ENCODE assay signal across 18 mouse cellular contexts in genomic region chr3:30139678-30140077, GRCm38 (mm10).
A peak's percentile ranks its signal among the peaks of the same experiment; 100 is the strongest.
DNase-seq lines count a peak whose midpoint lies in the region; ATAC-seq lines count a peak whose summit lies in the region.
"Had no signal": no experiment of that assay in that cellular context is flagged by ENCODE, and none has a peak within 500 bp of the region (broad histone marks: within the 10 kb centered on the region; RNA-seq: fewer than 3 reads in every experiment).

No protein-coding gene starts in this region.

- no peaks in the 10 kb centered on the region for H3K36me3 ChIP-seq in kidney, embryonic 15.5 days
- no peaks in the 10 kb centered on the region for H3K36me3 ChIP-seq in embryonic facial prominence, embryonic 10.5 days (replicated peaks)
- no peaks in the 10 kb centered on the region for H3K36me3 ChIP-seq in limb, embryonic 12.5 days
- H3K36me3 ChIP-seq in forebrain, embryonic 11.5 days (ENCODE audit: control insufficient read depth, insufficient read depth, low read length): no peaks in the 10 kb centered on the region
- H3K36me3 ChIP-seq in midbrain, embryonic 10.5 days: no peaks in the 10 kb centered on the region
- H3K36me3 ChIP-seq: forebrain, embryonic 12.5 days; limb, embryonic 15.5 days; midbrain, embryonic 13.5 days had no signal

- no peak for DNase-seq in kidney, postnatal 4 days
- peak; percentile 52 for DNase-seq in embryo, embryonic 10 days (ENCODE audit: low spot score)
- DNase-seq in embryonic facial prominence, embryonic 10.5 days (ENCODE audit: low spot score): peak; percentile 46
- DNase-seq in forebrain, embryonic 11.5 days (ENCODE audit: low spot score): no peak
- no peak for DNase-seq in midbrain, embryonic 10.5 days (ENCODE audit: low spot score)
- DNase-seq in adrenal gland, postnatal 25 days: no peak
- DNase-seq: adrenal gland, adult 8-10 months; cerebellum, adult 9-11 months; gastrocnemius, postnatal 25 days; kidney, postnatal 10 days; thymus, postnatal 36 days had no signal

- no peak overlapping the region for H3K4me3 ChIP-seq in kidney, embryonic 15.5 days (replicated peaks)
- H3K4me3 ChIP-seq in embryonic facial prominence, embryonic 10.5 days: no peak overlapping the region
- no peak overlapping the region for H3K4me3 ChIP-seq in limb, embryonic 12.5 days (replicated peaks)
- H3K4me3 ChIP-seq in forebrain, embryonic 11.5 days (ENCODE audit: low read depth, low read length): no peak overlapping the region
- no peak overlapping the region for H3K4me3 ChIP-seq in midbrain, embryonic 10.5 days
- H3K4me3 ChIP-seq: forebrain, embryonic 12.5 days; limb, embryonic 15.5 days; midbrain, embryonic 13.5 days had no signal

- 62% methylated on average over 4 of the region's 4 CpGs for WGBS in kidney, embryonic 15.5 days
- 40% methylated on average over 4 of the region's 4 CpGs for WGBS in embryonic facial prominence, embryonic 10.5 days
- 20% methylated on average over 4 of the region's 4 CpGs for WGBS in limb, embryonic 12.5 days
- 75% methylated on average over 4 of the region's 4 CpGs for WGBS in forebrain, embryonic 11.5 days
- 60% methylated on average over 4 of the region's 4 CpGs for WGBS in midbrain, embryonic 10.5 days

- no peaks in the 10 kb centered on the region for H3K9me3 ChIP-seq in kidney, embryonic 15.5 days (replicated peaks)
- no peaks in the 10 kb centered on the region for H3K9me3 ChIP-seq in embryonic facial prominence, embryonic 10.5 days
- no peaks in the 10 kb centered on the region; the same call in 1 of the 2 replicates for H3K9me3 ChIP-seq in limb, embryonic 12.5 days
- H3K9me3 ChIP-seq in forebrain, embryonic 11.5 days (ENCODE audit: control insufficient read depth, low read length): no peaks in the 10 kb centered on the region
- no peaks in the 10 kb centered on the region for H3K9me3 ChIP-seq in midbrain, embryonic 10.5 days (replicated peaks)
- H3K9me3 ChIP-seq: forebrain, embryonic 12.5 days; limb, embryonic 15.5 days; midbrain, embryonic 13.5 days had no signal

- H3K4me1 ChIP-seq in kidney, embryonic 15.5 days: peaks cover 39% of the 10 kb centered on the region
- H3K4me1 ChIP-seq in embryonic facial prominence, embryonic 10.5 days: peaks cover 30% of the 10 kb centered on the region
- H3K4me1 ChIP-seq in limb, embryonic 12.5 days (replicated peaks): peaks cover 42% of the 10 kb centered on the region
- 0 out of 2 replicates have a peak, but pooled peaks cover 3% of the 10 kb centered on the region for H3K4me1 ChIP-seq in forebrain, embryonic 11.5 days (replicated peaks; ENCODE audit: control insufficient read depth, insufficient read depth, low read length)
- H3K4me1 ChIP-seq in midbrain, embryonic 10.5 days: peaks cover 23% of the 10 kb centered on the region

- no peak overlapping the region for H3K4me2 ChIP-seq in kidney, embryonic 15.5 days
- H3K4me2 ChIP-seq in limb, embryonic 12.5 days: no peak overlapping the region
- no peak overlapping the region for H3K4me2 ChIP-seq in forebrain, embryonic 11.5 days (ENCODE audit: low read depth, low read length, severe bottlenecking)
- H3K4me2 ChIP-seq: forebrain, embryonic 12.5 days; limb, embryonic 15.5 days; midbrain, embryonic 13.5 days had no signal

- no peak overlapping the region for H3K9ac ChIP-seq in kidney, embryonic 15.5 days
- H3K9ac ChIP-seq in limb, embryonic 12.5 days (replicated peaks): no peak overlapping the region
- no peak overlapping the region for H3K9ac ChIP-seq in forebrain, embryonic 11.5 days (ENCODE audit: low read length)
- H3K9ac ChIP-seq: forebrain, embryonic 12.5 days; limb, embryonic 15.5 days; midbrain, embryonic 13.5 days had no signal

- no peak for ATAC-seq in kidney, embryonic 15.5 days (replicated peaks; ENCODE audit: low FRiP score)
- ATAC-seq in limb, embryonic 12.5 days (ENCODE audit: insufficient number of reproducible peaks, insufficient read depth, low FRiP score, low TSS enrichment, low read depth): no peak
- ATAC-seq in forebrain, embryonic 11.5 days (replicated peaks; ENCODE audit: low FRiP score): no peak
- ATAC-seq: inflammation-experienced regulatory T-cells, adult 6 months; lung, postnatal 0 days; midbrain, embryonic 13.5 days had no signal

- peak overlapping the region; percentile 84; the same call in 1 of the 2 replicates for H3K27ac ChIP-seq in kidney, embryonic 15.5 days
- H3K27ac ChIP-seq in embryonic facial prominence, embryonic 10.5 days (replicated peaks): no peak overlapping the region; the same call in 1 of the 2 replicates
- H3K27ac ChIP-seq in limb, embryonic 12.5 days: peak overlapping the region; percentile 86
- no peak overlapping the region for H3K27ac ChIP-seq in forebrain, embryonic 11.5 days (ENCODE audit: low read depth, low read length)
- H3K27ac ChIP-seq in midbrain, embryonic 10.5 days (replicated peaks): no peak overlapping the region
- H3K27ac ChIP-seq: forebrain, embryonic 12.5 days; limb, embryonic 15.5 days; midbrain, embryonic 13.5 days had no signal

- H3K27me3 ChIP-seq in kidney, embryonic 15.5 days: no peaks in the 10 kb centered on the region
- H3K27me3 ChIP-seq in embryonic facial prominence, embryonic 10.5 days (replicated peaks; ENCODE audit: low read depth, poor library complexity, severe bottlenecking): no peaks in the 10 kb centered on the region
- no peaks in the 10 kb centered on the region for H3K27me3 ChIP-seq in limb, embryonic 12.5 days
- H3K27me3 ChIP-seq in forebrain, embryonic 11.5 days (ENCODE audit: control insufficient read depth, insufficient read depth, low read length): 0 out of 2 replicates have a peak, but pooled peaks cover 2% of the 10 kb centered on the region
- no peaks in the 10 kb centered on the region for H3K27me3 ChIP-seq in midbrain, embryonic 10.5 days (ENCODE audit: low read depth, poor library complexity, severe bottlenecking)
- H3K27me3 ChIP-seq: limb, embryonic 15.5 days; midbrain, embryonic 13.5 days had no signal

Comparison
In these comparisons a context has a peak if more than half of its experiments do, and no peak if none do; other contexts are left out.
1. H3K27ac ChIP-seq: peak in kidney, embryonic 15.5 days (single experiment) and limb, embryonic 12.5 days (single experiment); none in embryonic facial prominence, embryonic 10.5 days (single experiment), forebrain, embryonic 11.5 days (single experiment) and midbrain, embryonic 10.5 days (single experiment).
2. DNase-seq: peak in embryo, embryonic 10 days (single experiment) and embryonic facial prominence, embryonic 10.5 days (single experiment); none in kidney, postnatal 4 days (0 of 2), forebrain, embryonic 11.5 days (single experiment), midbrain, embryonic 10.5 days (single experiment) and adrenal gland, postnatal 25 days (single experiment).